Mouse (Mus musculus) activated CD4-positive, CD25-positive, alpha-beta regulatory T cell, adult 4 months (primary cell): ENCODE data around the gene Zc3h12b. TPM values are rescaled to one million over a fixed set of nuclear protein-coding genes. Genes with fewer than 3 reads are reported as not detected.

Experiments
- polyA plus RNA-seq, 2 experiments: library from polyadenylated mRNA; unstranded; fragments of 100-300 nt; shearing (Covaris generic); gene quantifications; one replicate each; pipeline ENCODE4 v1.2.1; 2017

Gene Zc3h12b
- polyA plus RNA-seq, 2 experiments from 2014 or later: 0.69 to 1.2 TPM

Other genes with a start within 250 kb of the Zc3h12b start
- not detected for gene Asb12, start 153.7 kb upstream of the Zc3h12b start, polyA plus RNA-seq
- gene Pfn5, start 153.6 kb upstream of the Zc3h12b start, polyA plus RNA-seq: not detected
- 1 to 10 TPM; 3.1 to 4.0 TPM for gene Zc4h2, start 53.2 kb upstream of the Zc3h12b start, polyA plus RNA-seq
- 10 to 100 TPM; 47.5 to 50.1 TPM for gene Las1l, start 245.3 kb downstream of the Zc3h12b start, polyA plus RNA-seq